Mouse (Mus musculus) 3T3-L1 (cell line): ENCODE results near the gene Znrf2.
A peak's percentile ranks its signal among the peaks of the same experiment; 100 is the strongest.

Experiments used
- DNase-seq: peaks from one replicate; pipeline ENCODE4 v3.0.0-alpha.2; 2015; ENCODE audit warnings: low read depth, low spot score

Gene Znrf2

DNA sequence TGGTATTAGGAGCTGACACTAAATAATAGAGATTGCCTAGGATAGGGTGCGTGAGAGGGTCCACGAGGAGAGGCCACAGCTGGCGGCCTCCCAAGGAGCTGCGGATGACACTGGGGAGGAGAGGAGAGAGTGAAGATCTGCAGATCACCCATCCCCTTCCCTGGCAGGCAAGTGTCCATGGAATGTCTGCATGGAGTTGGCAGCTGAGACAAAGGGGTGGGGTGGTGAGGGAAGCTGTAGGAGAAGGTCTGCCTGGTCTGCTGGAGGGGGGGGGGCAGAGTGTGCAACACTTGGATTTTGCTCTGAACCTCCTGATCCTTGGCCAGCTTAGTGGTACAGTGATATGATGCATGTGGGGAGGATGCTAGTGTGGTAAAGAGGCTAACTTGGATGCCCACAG, 98.3 kb downstream of the Znrf2 start:
- no peak for DNase-seq

- DNase-seq, result no peak
Measured at GRCm38 (mm10) chr6:54916163-54916562, 99.4 kb downstream of the Znrf2 start.

DNA sequence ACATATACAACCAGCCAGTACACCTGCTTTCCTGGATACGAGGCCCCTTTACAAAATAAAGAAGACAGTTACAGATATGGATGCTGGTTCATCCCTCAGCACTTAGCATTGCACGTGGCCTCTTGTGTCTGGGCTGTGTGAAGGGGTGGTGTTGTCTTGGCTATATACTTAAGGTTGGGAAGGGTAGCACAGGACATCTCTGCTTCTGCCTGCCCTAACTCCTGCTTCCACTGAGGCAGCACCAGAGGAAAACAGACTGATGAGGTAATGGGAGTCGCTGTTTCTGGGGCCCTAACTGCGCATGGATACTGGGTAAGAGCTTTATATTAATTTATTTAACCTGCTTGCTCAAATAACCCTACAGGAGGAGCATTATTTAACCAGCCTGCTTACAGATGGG, 100.2 kb downstream of the Znrf2 start:
- DNase-seq, result no peak

DNA sequence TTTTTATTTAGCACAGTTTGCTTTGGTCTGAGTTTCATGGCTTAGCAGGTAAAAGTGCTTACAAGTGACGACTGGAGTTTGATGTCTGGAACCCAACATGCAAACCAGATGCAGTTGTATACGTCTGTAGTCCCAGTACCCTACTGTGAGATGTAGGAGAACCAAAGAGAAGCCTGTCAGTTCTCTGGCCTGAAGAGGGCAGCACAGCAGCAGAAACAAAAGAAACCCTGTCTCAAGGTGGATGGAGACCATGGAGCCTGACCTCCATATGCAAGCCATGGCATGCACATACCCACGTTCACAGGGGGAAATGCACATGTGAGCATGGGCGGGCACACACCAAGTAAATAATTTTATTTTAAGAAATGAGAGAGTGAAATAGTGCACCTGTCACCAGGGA, 100.8 kb downstream of the Znrf2 start:
- peak; percentile 83 for DNase-seq

DNA sequence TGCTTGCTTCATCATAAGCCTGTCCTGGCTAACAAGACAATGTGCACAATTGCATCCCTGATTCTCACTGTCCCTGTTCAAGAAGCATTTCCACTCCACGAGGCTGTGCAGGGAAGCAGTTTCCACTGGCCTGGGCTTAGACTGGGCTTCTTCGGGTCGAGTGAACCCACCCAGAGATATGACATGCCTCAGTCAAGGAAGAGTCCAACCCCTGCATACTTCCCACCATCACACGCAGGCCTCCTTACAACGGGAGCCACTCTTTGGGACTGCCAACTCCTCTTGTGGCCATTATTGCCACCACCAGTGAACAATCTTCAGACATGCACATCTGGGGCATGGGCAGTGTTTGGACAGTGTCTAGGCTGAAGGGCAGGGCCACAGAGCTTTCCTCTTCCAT, 101.8 kb downstream of the Znrf2 start:
- no peak for DNase-seq

DNA sequence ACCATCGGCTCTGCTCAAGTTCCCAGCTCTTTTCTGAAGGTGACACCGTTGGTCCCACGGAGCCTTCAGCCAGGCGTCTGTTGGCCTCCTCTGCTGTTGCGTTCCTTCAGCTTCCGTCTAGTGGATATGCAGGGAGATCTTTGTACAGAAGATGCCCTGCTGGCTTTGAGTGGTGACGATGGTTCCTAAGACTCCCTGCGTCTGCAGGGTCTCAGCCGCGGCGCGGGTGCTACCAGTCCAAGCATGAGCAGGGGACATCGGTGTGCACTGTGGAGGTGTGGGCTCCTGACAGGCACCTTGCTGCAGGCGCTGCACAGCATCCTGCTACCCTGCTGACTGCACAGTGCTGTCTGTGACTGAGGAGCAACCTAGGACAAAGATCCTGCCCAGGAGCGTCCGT, 107.8 kb downstream of the Znrf2 start:
- DNase-seq, result no peak

GRCm38 (mm10) chr6:54925736-54926440, 109.2 kb downstream of the Znrf2 start:
- DNase-seq, result no peak

DNA sequence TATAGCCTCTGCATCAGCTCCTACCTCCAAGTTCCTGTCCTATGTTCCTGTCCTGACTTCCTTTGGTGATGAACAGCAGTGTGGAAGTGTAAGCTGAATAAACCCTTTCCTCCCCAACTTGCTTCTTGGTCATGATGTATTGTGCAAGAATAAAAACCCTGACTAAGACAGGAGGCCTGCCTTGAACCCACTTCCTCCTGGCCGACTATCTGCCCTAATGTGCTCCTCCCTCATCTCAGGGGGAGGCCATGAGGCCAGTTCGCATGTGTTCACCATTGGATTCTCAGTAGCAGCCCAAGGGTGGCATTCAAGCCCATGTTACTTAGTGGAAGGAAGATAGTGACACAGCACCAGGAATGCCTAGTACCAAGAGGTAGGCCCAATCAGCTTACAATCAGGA, 110.2 kb downstream of the Znrf2 start:
- no peak for DNase-seq

DNA sequence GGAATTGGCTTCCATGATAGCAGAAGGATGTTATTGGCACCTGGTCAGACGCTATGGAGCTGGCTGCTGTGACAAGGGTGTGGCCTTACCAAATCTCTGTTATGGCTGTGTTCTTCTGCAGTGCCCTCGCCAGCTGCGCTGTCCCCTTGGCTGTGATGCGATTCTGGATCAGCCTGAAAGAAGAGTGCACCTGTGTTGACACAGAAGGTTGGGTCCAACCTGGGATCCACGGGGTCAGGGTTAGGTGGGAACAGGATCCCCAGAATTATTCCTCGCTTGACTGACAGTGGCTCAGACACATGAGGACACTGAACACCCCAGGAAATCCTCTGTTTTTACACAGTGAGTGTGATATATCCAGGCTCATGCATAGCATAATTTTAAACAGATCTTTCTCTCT, 111.2 kb downstream of the Znrf2 start:
- DNase-seq, result no peak

GRCm38 (mm10) chr6:54931641-54932040, 114.9 kb downstream of the Znrf2 start:
- no peak for DNase-seq

DNA sequence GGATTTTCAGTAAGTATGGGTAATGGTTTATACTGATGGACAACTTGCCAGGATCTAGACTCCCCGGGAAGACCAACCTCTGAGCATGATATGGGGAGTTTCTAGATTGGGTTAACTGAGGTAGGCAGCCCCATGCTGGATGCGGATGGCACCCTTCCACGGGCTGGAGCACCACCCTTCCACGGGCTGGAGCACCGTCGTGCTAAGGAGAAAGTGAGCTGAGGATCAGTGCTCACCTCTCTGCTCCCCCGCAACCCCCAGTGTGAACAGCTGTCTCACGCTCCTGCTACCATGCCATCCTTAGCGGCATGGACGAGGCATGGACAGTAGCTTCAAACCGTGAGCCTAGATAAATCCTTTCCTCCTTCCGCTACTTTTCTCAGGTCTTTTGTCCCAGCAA, 115.8 kb downstream of the Znrf2 start:
- no peak for DNase-seq

DNA sequence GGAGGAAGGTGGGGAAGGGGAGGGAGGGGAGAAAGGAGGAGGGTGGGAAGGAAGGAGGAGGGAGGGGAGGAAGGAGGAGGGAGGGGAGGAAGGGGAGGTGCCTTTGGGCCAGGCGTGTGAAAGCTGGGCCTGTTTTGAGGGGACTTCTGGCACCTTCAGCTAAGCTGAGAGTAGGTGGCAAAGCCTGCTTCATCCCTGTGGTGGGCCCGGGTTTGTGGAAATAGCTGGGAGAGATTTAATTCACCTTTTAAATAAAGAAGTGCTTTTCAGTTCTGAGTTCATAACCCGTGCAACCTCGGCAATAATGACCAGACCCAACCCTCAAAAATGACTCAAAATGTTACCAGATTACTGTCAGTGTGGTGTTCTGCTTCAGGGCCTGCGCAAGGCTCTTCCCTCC, 116.5 kb downstream of the Znrf2 start:
- no peak for DNase-seq

DNA sequence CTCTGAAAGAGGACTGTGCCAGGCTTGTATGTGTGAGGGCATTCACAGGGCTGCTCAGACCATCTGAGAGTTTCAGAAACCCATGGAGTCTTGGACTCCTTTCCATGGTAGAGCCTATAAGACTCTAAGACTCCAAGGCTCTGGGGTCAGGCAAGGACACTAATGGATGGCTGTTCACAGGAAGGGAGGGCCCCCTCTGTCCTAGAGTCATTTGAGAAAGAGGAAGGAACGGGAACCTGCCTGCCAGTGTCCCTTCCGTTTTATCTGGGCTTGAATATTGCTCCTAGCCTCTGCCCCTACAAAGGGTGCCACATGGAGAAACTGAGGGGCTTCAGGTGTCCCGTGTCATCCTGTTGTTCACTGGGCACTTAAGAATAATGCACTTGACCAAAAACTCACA, 117.2 kb downstream of the Znrf2 start:
- no peak for DNase-seq

- no peak for DNase-seq
Measured at GRCm38 (mm10) chr6:54934313-54934712, 117.6 kb downstream of the Znrf2 start.

DNA sequence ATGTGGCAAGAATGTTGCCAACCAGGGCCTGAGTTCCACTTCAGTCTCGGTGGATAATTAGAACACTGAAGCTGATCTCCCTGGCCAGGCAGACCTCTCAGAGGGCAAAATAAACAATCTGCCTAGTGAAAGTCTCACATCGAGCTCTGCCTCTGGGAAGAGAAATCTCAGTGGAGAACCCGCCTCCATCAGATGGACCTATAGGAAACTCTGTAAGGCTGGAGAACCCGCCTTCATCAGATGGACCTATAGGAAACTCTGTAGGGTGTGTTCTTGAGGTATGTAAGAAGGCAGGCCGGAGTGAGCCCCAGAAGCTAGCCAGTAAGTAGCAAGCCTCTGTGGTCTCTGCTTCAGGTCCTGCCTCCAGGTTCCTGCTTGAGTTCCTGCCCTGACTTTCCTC, 118.2 kb downstream of the Znrf2 start:
- DNase-seq, result no peak

DNA sequence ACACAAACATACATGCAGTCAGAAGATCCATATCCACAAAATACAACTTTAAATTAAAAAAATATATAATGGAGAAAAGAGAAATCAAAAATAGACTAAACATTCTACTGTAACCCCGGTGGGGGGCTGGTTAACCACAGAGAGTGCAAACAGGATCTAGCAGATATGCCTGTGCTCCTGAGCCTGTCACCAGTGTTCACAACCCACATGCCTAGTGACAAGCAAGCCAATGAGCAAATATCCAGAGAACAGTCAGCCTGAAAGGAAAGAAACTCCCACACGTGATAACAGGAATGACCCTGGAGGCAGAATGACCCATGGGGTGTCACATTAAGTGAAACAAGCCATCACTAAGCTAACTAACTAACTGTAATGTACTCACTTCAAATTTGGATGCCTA, 119.8 kb downstream of the Znrf2 start:
- no peak for DNase-seq

GRCm38 (mm10) chr6:54939631-54940030, 122.9 kb downstream of the Znrf2 start:
- no peak for DNase-seq

DNA sequence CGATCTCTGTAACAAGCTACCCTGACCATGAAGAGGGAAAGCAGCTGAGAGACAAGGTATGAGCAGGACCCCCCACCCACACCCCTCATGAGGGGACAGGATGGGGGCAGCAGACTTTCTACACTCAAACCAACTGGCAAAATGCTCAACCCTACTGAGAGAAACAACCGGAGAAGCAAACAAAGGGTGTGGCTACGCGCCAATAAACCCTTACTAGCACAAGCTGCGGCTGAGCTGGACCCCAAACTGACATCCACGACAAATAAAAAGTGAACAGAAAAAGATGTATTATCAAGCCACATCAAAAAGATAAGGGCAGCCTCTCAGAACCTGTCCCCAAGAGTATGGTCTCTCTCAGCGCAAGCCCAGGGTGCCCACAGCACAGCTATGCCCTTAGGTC, 123.4 kb downstream of the Znrf2 start:
- no peak for DNase-seq

- DNase-seq, result no peak
Measured at GRCm38 (mm10) chr6:54941149-54941548, 124.4 kb downstream of the Znrf2 start.
